Mouse (Mus musculus): Measurements from ENCODE around the gene Card19. TPM values are rescaled to one million over a fixed set of nuclear protein-coding genes. Genes with fewer than 3 reads are reported as not detected.

Card19 gene
- polyA plus RNA-seq, 1 experiment from 2014 or later, result 23.3 TPM

DNA sequence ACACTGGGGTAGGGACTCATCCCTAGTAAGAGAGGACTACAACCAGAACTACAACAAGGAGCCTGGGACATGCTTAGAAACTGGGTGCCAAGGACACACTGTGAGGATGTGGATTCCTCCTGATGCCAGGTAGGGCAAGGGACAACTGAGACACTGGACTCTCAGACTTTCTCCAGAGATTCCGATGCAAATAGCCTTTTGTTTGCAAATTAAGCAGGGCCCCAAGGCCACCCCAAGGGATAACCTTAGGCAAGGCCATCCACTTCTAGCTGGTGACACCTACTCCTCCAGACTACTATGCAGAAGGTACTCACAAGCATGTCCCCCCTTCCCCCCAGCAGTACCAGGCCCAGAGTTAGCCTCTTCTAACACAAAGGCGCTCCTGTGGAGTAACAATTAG is 30.8 kb upstream of the Card19 start:
- WGBS, result 73% methylated on average over 2 of the region's 2 CpGs
- Histone ChIP-seq H3K4me3 (no peak overlapping the region), H3K27ac (replicated peaks) (no peak overlapping the region), H3K4me1 (peaks cover 48% of the 10 kb centered on the region), H3K27me3 (ENCODE audit: low read depth, poor library complexity, severe bottlenecking) (peaks cover 64% of the 10 kb centered on the region), H3K9me3 (replicated peaks) (no peaks in the 10 kb centered on the region), H3K36me3 (no peaks in the 10 kb centered on the region)
- DNase-seq (ENCODE audit: low spot score), result no peak

- Histone ChIP-seq H3K36me3 (no peaks in the 10 kb centered on the region), H3K4me3 (no peak overlapping the region), H3K27ac (replicated peaks) (no peak overlapping the region), H3K27me3 (ENCODE audit: low read depth, poor library complexity, severe bottlenecking) (peaks cover 64% of the 10 kb centered on the region), H3K4me1 (peaks cover 46% of the 10 kb centered on the region), H3K9me3 (replicated peaks) (no peaks in the 10 kb centered on the region)
- DNase-seq (ENCODE audit: low spot score), result no peak
- 88% methylated on average over 3 of the region's 3 CpGs for WGBS
Measured at GRCm38 (mm10) chr13:49246011-49246410, 30.2 kb upstream of the Card19 start.

DNA sequence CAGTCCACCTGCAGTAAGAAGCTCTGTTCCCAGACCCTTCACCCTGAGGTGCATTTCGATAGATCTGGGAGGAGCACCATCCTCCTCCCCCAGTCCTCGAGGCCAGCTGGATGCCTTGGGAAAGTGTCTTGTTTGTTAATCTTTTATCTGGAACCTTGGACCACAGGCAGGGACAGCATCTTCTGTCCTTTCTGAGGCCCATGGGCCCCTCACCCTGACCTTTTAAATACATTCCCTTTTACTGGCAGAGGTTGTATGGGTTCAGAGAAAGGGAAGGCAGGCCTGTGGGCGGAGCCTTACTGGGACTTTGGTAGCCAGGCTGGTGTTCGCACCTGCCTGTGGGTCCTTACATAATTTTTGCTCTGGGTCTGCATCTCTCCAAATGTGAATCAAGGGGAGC is 29.4 kb upstream of the Card19 start:
- Histone ChIP-seq H3K27me3 (ENCODE audit: low read depth, poor library complexity, severe bottlenecking) (peaks cover 64% of the 10 kb centered on the region), H3K27ac (replicated peaks) (no peak overlapping the region), H3K36me3 (no peaks in the 10 kb centered on the region), H3K4me3 (no peak overlapping the region), H3K9me3 (replicated peaks) (no peaks in the 10 kb centered on the region), H3K4me1 (peaks cover 39% of the 10 kb centered on the region)
- DNase-seq (ENCODE audit: low spot score), result no peak
- WGBS, result 54% methylated on average over 4 of the region's 4 CpGs

GRCm38 (mm10) chr13:49243492-49243891 is 27.7 kb upstream of the Card19 start:
- no peak overlapping the region for H3K27ac ChIP-seq (replicated peaks)
- no peaks in the 10 kb centered on the region for H3K36me3 ChIP-seq
- no peaks in the 10 kb centered on the region for H3K9me3 ChIP-seq (replicated peaks)
- peaks cover 47% of the 10 kb centered on the region for H3K27me3 ChIP-seq (ENCODE audit: low read depth, poor library complexity, severe bottlenecking)
- no peak overlapping the region for H3K4me3 ChIP-seq
- DNase-seq (ENCODE audit: low spot score), result no peak
- 99% methylated on average over 2 of the region's 2 CpGs for WGBS
- H3K4me1 ChIP-seq, result peaks cover 28% of the 10 kb centered on the region

DNA sequence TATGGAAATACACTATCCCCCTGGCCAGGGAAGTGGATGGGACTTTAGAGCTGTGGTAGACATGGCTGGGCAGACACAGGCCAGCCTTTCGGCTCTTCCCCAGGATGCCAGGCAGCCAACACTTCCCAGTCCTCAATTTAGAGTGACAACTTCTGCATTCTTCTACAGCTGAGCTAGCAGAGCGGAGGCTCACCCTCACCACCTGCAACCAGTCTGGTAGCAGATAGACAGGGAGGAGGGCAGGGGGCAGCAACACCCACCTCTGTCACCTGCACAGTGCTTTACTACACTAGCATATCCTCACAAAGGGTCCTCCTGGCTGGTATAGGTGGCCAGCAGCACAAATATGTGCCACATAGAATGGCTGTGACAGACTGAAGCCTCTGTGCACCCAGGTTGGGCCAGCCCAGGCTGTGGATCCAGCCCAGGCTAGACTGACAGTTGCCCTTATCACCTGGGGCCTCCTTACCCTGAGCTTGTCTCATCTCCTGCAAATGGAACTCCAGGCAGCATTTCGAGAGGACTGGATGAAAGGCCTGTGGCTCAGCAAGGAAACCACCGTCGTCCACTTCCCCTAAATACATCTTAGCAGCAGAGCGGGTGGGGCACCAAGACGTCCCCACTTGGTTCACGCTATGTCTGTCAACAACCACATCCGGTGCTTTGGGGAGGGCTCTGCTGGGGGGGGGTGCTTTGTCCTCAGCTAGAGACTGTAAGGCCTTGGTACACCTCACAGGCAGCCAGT is 26.7 kb upstream of the Card19 start:
- Histone ChIP-seq H3K27me3 (ENCODE audit: low read depth, poor library complexity, severe bottlenecking) (peaks cover 37% of the 10 kb centered on the region), H3K4me1 (peaks cover 18% of the 10 kb centered on the region), H3K27ac (replicated peaks) (no peak overlapping the region), H3K9me3 (replicated peaks) (no peaks in the 10 kb centered on the region), H3K4me3 (no peak overlapping the region), H3K36me3 (no peaks in the 10 kb centered on the region)
- WGBS, result 76% methylated on average over 9 of the region's 9 CpGs
- DNase-seq (ENCODE audit: low spot score), result no peak

DNA sequence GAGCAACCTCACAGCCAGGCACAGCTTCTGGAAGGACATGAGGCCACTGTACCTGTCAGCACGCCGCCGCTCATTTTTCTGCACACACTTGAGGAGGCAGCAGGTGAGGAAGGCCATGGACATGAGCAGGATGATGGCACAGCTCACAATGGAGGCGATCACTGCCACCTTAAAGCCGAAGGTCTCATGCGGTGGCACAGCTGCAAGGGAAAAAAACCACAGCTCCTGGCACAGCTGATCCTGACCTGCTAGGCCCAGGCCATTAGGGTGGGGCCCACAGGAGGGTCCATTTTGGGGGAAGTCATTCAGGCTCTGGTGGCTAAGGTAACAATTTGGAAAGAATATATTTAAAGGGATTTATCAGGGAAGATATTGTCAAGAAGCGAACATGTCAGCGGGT is 22.9 kb upstream of the Card19 start:
- DNase-seq (ENCODE audit: low spot score), result no peak
- H3K27me3 ChIP-seq (ENCODE audit: low read depth, poor library complexity, severe bottlenecking), result 0 out of 2 replicates have a peak, but pooled peaks cover 2% of the 10 kb centered on the region
- no peaks in the 10 kb centered on the region; the same call in 1 of the 2 replicates for H3K4me1 ChIP-seq
- WGBS, result 91% methylated on average over 8 of the region's 8 CpGs
- H3K9me3 ChIP-seq (replicated peaks), result no peaks in the 10 kb centered on the region
- H3K36me3 ChIP-seq, result no peaks in the 10 kb centered on the region
- H3K4me3 ChIP-seq, result no peak overlapping the region
- no peak overlapping the region for H3K27ac ChIP-seq (replicated peaks)

DNA sequence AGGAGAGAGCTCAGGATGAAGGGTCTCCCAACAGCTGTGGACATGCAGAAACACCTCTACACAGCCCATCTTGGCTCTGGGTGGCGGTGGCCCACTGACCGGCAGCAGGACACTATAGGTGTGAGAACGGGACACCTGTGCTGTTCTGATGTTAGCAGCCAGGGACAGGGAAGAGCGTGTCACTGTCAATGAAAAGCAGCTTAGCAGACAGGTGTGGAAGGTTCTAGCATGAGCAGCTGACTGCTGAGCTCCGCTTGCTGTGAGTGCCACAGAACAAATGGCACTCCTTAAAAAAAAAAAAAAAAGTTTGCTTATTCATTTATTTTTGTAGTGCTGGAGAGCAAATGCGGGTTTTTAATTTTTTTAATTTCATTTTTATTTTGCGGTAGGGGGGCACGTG is 21.8 kb upstream of the Card19 start:
- Histone ChIP-seq H3K4me1 (no peaks in the 10 kb centered on the region; the same call in 1 of the 2 replicates), H3K27ac (replicated peaks) (no peak overlapping the region), H3K9me3 (replicated peaks) (no peaks in the 10 kb centered on the region), H3K36me3 (no peaks in the 10 kb centered on the region), H3K27me3 (ENCODE audit: low read depth, poor library complexity, severe bottlenecking) (no peaks in the 10 kb centered on the region), H3K4me3 (no peak overlapping the region)
- 90% methylated on average over 8 of the region's 8 CpGs for WGBS
- no peak for DNase-seq (ENCODE audit: low spot score)

- no peaks in the 10 kb centered on the region for H3K36me3 ChIP-seq
- no peak for DNase-seq (ENCODE audit: low spot score)
- H3K4me1 ChIP-seq, result no peaks in the 10 kb centered on the region
- no peak overlapping the region for H3K4me3 ChIP-seq
- H3K27me3 ChIP-seq (ENCODE audit: low read depth, poor library complexity, severe bottlenecking), result no peaks in the 10 kb centered on the region
- 89% methylated on average over 4 of the region's 4 CpGs for WGBS
- H3K9me3 ChIP-seq (replicated peaks), result no peaks in the 10 kb centered on the region
- no peak overlapping the region for H3K27ac ChIP-seq (replicated peaks)
Measured at GRCm38 (mm10) chr13:49234711-49235110, 18.9 kb upstream of the Card19 start.

DNA sequence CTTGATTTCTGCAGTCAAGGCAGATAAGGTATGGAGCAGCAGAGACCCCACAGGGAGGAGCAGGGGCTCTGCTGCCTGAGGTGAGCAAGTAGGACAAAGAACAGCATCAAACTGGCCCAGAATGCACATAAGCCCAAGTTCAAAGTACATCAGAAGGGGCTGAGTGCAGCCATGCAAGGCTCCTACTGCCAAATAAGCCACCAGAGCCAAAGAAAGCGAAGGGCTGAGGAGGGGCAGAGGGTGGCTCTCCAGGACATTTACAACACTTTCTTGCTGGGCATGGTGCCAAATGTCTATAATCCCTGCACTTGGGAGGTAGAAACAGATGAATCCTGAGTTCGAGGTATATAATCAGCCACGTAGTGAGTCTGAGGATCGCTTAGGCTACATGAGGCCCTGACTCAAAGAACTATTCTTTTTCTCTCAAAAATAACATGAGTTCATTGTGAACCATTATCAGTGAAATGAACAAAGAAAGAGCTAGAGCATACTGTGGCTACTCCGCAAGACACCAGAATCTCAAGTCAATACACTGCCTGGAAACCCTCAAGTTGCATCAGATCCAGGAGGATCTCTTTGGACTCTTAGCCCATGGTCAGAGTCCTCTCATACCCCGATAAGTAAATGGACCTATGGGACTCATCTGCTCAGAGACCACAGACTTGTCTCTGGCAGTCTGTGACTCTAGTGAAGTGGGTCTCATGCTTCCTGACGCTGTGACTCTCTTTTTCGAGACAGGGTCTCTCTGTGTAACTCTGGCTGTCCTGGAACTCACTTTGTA is 18.1 kb upstream of the Card19 start:
- H3K27me3 ChIP-seq (ENCODE audit: low read depth, poor library complexity, severe bottlenecking), result no peaks in the 10 kb centered on the region
- H3K36me3 ChIP-seq, result no peaks in the 10 kb centered on the region
- no peak overlapping the region for H3K27ac ChIP-seq (replicated peaks)
- no peaks in the 10 kb centered on the region for H3K9me3 ChIP-seq (replicated peaks)
- 94% methylated on average over 8 of the region's 8 CpGs for WGBS
- no peaks in the 10 kb centered on the region for H3K4me1 ChIP-seq
- no peak overlapping the region for H3K4me3 ChIP-seq
- no peak for DNase-seq (ENCODE audit: low spot score)

GRCm38 (mm10) chr13:49225633-49226032 is 9.8 kb upstream of the Card19 start:
- DNase-seq (ENCODE audit: low spot score), result no peak
- Histone ChIP-seq H3K36me3 (no peaks in the 10 kb centered on the region), H3K27me3 (ENCODE audit: low read depth, poor library complexity, severe bottlenecking) (peaks cover 35% of the 10 kb centered on the region), H3K9me3 (replicated peaks) (0 out of 2 replicates have a peak, but pooled peaks cover 5% of the 10 kb centered on the region), H3K27ac (replicated peaks) (no peak overlapping the region), H3K4me1 (0 out of 2 replicates have a peak, but pooled peaks cover 3% of the 10 kb centered on the region), H3K4me3 (no peak overlapping the region)
- WGBS, result 27% methylated on average over 4 of the region's 4 CpGs

GRCm38 (mm10) chr13:49225159-49225558 is 9.3 kb upstream of the Card19 start:
- no peaks in the 10 kb centered on the region for H3K36me3 ChIP-seq
- H3K4me1 ChIP-seq, result 0 out of 2 replicates have a peak, but pooled peaks cover 3% of the 10 kb centered on the region
- H3K9me3 ChIP-seq (replicated peaks), result 0 out of 2 replicates have a peak, but pooled peaks cover 5% of the 10 kb centered on the region
- WGBS, result 67% methylated on average over 3 of the region's 3 CpGs
- DNase-seq (ENCODE audit: low spot score), result no peak
- no peak overlapping the region for H3K4me3 ChIP-seq
- H3K27me3 ChIP-seq (ENCODE audit: low read depth, poor library complexity, severe bottlenecking), result peaks cover 37% of the 10 kb centered on the region
- no peak overlapping the region for H3K27ac ChIP-seq (replicated peaks)

GRCm38 (mm10) chr13:49224729-49225128 is 8.9 kb upstream of the Card19 start:
- Histone ChIP-seq H3K4me1 (0 out of 2 replicates have a peak, but pooled peaks cover 3% of the 10 kb centered on the region), H3K36me3 (no peaks in the 10 kb centered on the region), H3K4me3 (no peak overlapping the region), H3K27ac (replicated peaks) (no peak overlapping the region), H3K9me3 (replicated peaks) (0 out of 2 replicates have a peak, but pooled peaks cover 5% of the 10 kb centered on the region), H3K27me3 (ENCODE audit: low read depth, poor library complexity, severe bottlenecking) (peaks cover 42% of the 10 kb centered on the region)
- WGBS, result 23% methylated on average over 6 of the region's 6 CpGs
- no peak for DNase-seq (ENCODE audit: low spot score)

DNA sequence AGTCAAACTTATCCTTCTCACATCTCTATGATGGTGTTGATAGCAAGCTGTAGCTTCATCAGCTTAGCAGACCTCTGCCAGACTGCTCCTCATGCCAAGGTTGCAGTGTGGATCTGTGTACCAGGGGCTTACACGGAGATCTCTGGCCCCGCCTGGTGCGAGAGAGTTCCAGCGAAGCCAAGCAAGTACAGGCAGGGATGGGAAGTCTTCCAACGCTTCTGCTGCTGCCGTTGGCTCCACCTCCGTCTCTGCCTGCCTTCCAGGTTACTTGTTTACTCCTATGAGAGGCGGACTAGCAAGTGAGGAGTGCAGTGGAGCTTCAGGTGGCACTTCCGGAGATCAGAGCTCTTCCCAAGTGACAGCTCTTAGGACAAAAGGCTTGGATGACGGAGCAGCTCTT is 8.5 kb upstream of the Card19 start:
- Histone ChIP-seq H3K27me3 (ENCODE audit: low read depth, poor library complexity, severe bottlenecking) (peaks cover 46% of the 10 kb centered on the region), H3K4me1 (0 out of 2 replicates have a peak, but pooled peaks cover 3% of the 10 kb centered on the region), H3K36me3 (no peaks in the 10 kb centered on the region), H3K9me3 (replicated peaks) (0 out of 2 replicates have a peak, but pooled peaks cover 5% of the 10 kb centered on the region), H3K27ac (replicated peaks) (no peak overlapping the region), H3K4me3 (no peak overlapping the region)
- 14% methylated on average over 10 of the region's 10 CpGs for WGBS
- no peak for DNase-seq (ENCODE audit: low spot score)
